Mouse (Mus musculus) midbrain, embryonic 15.5 days (tissue): Measurements from ENCODE around the gene Apbb1ip. TPM values are rescaled to one million over a fixed set of nuclear protein-coding genes. Genes with fewer than 3 reads are reported as not detected.

Experiments
- ATAC-seq: fragments of 200-750 bp; cut with Nextera tagmentation; replicated peaks from 2 replicates; pipeline ENCODE4 v1.8.0; 2017; ENCODE audit warnings: moderate TSS enrichment
- H3K27ac ChIP-seq: fragments of 300-500 bp; sonication (generic); 2 replicates; pipeline ENCODE4 v1.5.1; 2015; ENCODE audit warnings: mild to moderate bottlenecking, inconsistent platforms
- H3K27me3 ChIP-seq: fragments of 300-500 bp; sonication (generic); replicated peaks from 2 replicates; pipeline ENCODE4 v1.6.1; 2015; ENCODE audit warnings: inconsistent platforms
- H3K36me3 ChIP-seq: fragments of 300-500 bp; sonication (generic); replicated peaks from 2 replicates; pipeline ENCODE4 v1.6.1; 2015; ENCODE audit warnings: inconsistent platforms
- H3K4me1 ChIP-seq: fragments of 300-500 bp; sonication (generic); 2 replicates; pipeline ENCODE4 v1.6.1; 2015; ENCODE audit warnings: inconsistent platforms
- H3K4me2 ChIP-seq: fragments of 300-500 bp; sonication (generic); 2 replicates; pipeline ENCODE4 v1.6.1; 2015; ENCODE audit warnings: inconsistent platforms, mild to moderate bottlenecking, moderate library complexity
- H3K4me3 ChIP-seq: fragments of 300-500 bp; sonication (generic); 2 replicates; pipeline ENCODE4 v1.5.1; 2015; ENCODE audit warnings: mild to moderate bottlenecking, inconsistent platforms
- H3K9ac ChIP-seq: fragments of 300-500 bp; sonication (generic); 2 replicates; pipeline ENCODE4 v1.6.1; 2015; ENCODE audit warnings: mild to moderate bottlenecking, inconsistent platforms
- H3K9me3 ChIP-seq: fragments of 300-500 bp; sonication (generic); 2 replicates; pipeline ENCODE4 v1.6.1; 2016; ENCODE audit warnings: inconsistent platforms
- WGBS: fragments of 180-500 bp; shearing (Covaris S2); methylation state at CpG from one replicate; pipeline ENCODE4 v1.1.7; 2015; ENCODE audit warnings: mixed read lengths; 5-methylcytosine and 5-hydroxymethylcytosine counted together
- polyA plus RNA-seq: library from polyadenylated mRNA; unstranded; fragments of >200 nt; fragmentation: Nextera tagmentation; extraction: Ambion mirVana; gene quantifications from 2 replicates; pipeline ENCODE4 v1.2.1, GENCODE M21; 2015

Apbb1ip gene
- polyA plus RNA-seq = 0.71 and 0.98 TPM in 2 replicates

DNA sequence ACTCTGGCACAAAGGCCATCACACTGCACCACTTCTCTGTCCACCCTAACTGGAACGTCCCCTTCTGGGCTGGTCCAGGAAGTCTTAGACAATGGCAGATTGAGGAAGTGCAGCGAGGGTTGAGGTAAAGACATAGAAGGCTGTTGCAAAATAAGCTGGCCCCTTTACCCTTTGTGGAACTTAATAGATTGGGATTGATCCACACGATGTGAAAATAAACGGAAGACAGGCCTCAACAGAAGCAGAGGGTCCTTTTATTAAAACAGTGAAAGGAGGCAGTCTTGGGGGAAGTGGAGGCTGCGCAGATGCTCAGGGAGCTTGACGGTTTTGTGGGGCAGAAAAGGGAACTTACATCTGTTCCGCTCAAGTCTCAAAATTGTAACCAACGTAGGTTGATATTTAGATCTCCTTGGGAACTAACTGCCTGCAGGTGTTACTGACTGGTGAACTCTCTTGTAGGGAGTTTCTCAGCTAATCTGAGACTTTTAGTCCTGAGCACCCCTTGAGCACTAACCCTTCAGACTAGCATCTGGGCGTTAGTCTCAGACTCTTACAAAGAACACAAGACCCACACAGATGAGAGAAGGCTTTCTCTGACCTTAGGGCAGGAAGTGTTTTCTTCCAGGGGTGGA, at the start of gene Apbb1ip:
Apbb1ip (plus strand) TSS at position 546 of the 632 bp plus-strand sequence.
- Histone ChIP-seq H3K27ac (no peak within 1 kb of the TSS), H3K36me3 (no peaks in the 10 kb centered on the region), H3K9me3 (no peaks in the 10 kb centered on the region), H3K27me3 (peaks cover 7% of the 10 kb centered on the region; the same call in 1 of the 2 replicates), H3K4me3 (peak within 1 kb of the TSS; percentile 48), H3K4me2 (peak within 1 kb of the TSS; percentile 97), H3K4me1 (peaks cover 9% of the 10 kb centered on the region), H3K9ac (peak within 1 kb of the TSS; percentile 51)
- 20% methylated on average over 9 of the region's 9 CpGs for whole genome bisulfite sequencing
- ATAC-seq = peak; percentile 53

DNA sequence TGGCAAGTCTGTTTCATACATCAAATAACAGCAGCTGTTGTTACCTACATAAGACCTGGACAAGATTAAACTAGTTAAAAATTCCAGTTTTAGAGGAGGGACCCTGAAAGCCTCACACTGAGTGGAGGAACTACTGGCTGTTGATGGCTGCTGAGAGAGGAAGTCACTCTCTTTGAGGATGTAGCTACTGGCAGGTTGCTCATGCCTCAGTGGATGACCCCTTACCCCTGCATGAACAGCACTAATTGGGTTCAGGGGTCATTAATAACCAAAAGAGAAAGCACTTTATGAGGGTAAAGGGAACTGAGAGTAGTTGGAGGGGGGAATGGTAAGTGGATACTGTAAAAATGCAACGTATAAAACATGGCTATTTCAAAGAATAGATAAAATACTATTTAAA, 46.8 kb upstream of the Apbb1ip start:
- H3K9ac ChIP-seq = no peak overlapping the region
- H3K4me1 ChIP-seq = no peaks in the 10 kb centered on the region
- no peaks in the 10 kb centered on the region for H3K9me3 ChIP-seq
- H3K4me3 ChIP-seq = no peak overlapping the region
- H3K4me2 ChIP-seq = no peak overlapping the region
- ATAC-seq = no peak
- no peak overlapping the region for H3K27ac ChIP-seq
- H3K36me3 ChIP-seq = no peaks in the 10 kb centered on the region
- H3K27me3 ChIP-seq = no peaks in the 10 kb centered on the region
- 82% methylated on average over 1 of the region's 1 CpGs for WGBS

GRCm38 (mm10) chr2:22736134-22736533, 37.8 kb upstream of the Apbb1ip start:
- Histone ChIP-seq H3K27me3 (no peaks in the 10 kb centered on the region), H3K9ac (no peak overlapping the region), H3K27ac (no peak overlapping the region), H3K36me3 (no peaks in the 10 kb centered on the region), H3K9me3 (no peaks in the 10 kb centered on the region), H3K4me2 (no peak overlapping the region), H3K4me3 (no peak overlapping the region), H3K4me1 (no peaks in the 10 kb centered on the region)
- ATAC-seq = no peak
- 91% methylated on average over 2 of the region's 2 CpGs for WGBS

DNA sequence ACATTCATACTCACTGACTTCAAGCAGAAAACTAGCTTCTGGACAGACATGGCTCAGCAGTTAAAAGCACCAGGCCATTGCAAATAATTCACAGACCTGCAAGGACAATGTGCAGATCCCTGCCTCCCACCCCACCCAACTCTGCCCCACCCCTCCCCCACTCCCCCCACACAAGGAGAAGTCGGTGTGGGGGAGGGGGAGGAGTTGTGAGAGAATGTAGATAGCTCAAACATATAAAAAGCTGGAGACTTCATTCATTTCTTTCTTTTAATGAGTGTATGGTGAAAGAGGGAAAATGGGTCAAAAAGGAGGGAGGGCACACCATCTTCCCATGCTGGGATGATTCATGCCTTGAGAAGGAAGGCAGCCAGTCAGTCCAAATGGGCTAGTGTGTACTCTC, 34.5 kb upstream of the Apbb1ip start:
- H3K36me3 ChIP-seq = no peaks in the 10 kb centered on the region
- H3K27ac ChIP-seq = no peak overlapping the region
- H3K9me3 ChIP-seq = no peaks in the 10 kb centered on the region
- H3K4me3 ChIP-seq = no peak overlapping the region
- no peak overlapping the region for H3K4me2 ChIP-seq
- WGBS = 68% methylated on average over 1 of the region's 1 CpGs
- no peaks in the 10 kb centered on the region for H3K4me1 ChIP-seq
- no peak for ATAC-seq
- H3K27me3 ChIP-seq = no peaks in the 10 kb centered on the region
- no peak overlapping the region for H3K9ac ChIP-seq

DNA sequence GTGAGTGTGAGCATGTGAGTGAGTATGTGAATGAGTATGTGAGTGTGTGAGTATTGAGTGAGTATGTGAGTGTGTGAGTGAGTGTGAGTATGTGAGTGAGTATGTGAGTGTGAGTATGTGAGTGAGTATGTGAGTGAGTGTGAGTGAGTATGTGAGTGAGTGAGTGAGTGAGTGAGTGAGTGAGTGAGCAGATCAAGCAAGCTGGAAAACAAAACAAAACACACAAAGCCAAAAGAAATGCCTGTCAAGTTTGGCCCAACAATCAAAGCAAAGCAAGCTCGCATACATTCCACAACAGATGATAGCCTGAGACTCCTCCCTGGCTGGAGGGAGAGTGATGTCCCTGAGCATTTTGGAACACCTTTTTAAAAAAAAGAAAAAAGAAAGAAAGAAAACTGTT, 33.5 kb upstream of the Apbb1ip start:
- Histone ChIP-seq H3K4me3 (no peak overlapping the region), H3K9me3 (no peaks in the 10 kb centered on the region), H3K27me3 (no peaks in the 10 kb centered on the region), H3K4me2 (no peak overlapping the region), H3K4me1 (no peaks in the 10 kb centered on the region), H3K27ac (no peak overlapping the region), H3K36me3 (no peaks in the 10 kb centered on the region), H3K9ac (no peak overlapping the region)
- 62% methylated on average over 1 of the region's 1 CpGs for WGBS
- ATAC-seq = no peak

GRCm38 (mm10) chr2:22741222-22741621, 32.7 kb upstream of the Apbb1ip start:
- Histone ChIP-seq H3K4me1 (no peaks in the 10 kb centered on the region), H3K27ac (no peak overlapping the region), H3K9ac (no peak overlapping the region), H3K4me3 (no peak overlapping the region), H3K36me3 (no peaks in the 10 kb centered on the region), H3K9me3 (no peaks in the 10 kb centered on the region), H3K4me2 (no peak overlapping the region), H3K27me3 (no peaks in the 10 kb centered on the region)
- ATAC-seq = no peak
- WGBS = 72% methylated on average over 3 of the region's 3 CpGs

DNA sequence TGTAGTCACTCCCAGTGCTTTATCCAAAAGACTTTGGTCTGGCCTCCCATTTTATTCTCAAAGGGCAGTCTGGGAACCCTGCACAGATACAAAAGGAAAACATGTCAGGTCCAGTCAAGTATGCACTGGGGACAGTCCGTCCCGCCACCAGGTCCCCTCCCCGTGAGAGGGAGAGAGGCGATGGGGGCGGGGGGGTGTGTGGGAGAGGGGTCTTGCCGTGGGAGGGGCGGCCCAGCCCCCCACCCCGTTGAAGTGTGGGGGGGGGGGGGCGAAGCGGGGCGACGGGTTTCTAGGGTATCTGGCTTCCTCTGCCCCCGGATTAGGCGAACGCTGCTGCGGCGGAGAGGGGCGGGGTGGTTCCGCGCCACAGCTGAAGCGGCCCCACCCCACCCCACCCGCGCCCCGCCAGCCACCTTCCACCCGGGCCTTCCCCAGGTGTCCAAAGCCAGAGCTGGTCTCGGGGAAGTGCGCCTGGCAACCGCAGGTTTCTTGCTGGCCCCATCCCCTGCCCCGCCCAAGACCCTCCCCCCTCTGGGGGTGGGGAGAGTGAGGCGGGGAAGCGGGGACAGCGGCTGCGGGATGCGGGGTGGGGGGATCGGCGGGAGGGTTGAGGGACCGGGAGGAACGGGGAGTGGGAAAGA, 29.7 kb upstream of the Apbb1ip start:
- H3K36me3 ChIP-seq = no peaks in the 10 kb centered on the region
- no peaks in the 10 kb centered on the region for H3K4me1 ChIP-seq
- under 1% methylated on average over 33 of the region's 38 CpGs for WGBS
- no peaks in the 10 kb centered on the region for H3K9me3 ChIP-seq
- H3K9ac ChIP-seq = no peak overlapping the region
- no peak overlapping the region for H3K4me2 ChIP-seq
- ATAC-seq = no peak
- H3K4me3 ChIP-seq = no peak overlapping the region
- H3K27me3 ChIP-seq = no peaks in the 10 kb centered on the region
- no peak overlapping the region for H3K27ac ChIP-seq

DNA sequence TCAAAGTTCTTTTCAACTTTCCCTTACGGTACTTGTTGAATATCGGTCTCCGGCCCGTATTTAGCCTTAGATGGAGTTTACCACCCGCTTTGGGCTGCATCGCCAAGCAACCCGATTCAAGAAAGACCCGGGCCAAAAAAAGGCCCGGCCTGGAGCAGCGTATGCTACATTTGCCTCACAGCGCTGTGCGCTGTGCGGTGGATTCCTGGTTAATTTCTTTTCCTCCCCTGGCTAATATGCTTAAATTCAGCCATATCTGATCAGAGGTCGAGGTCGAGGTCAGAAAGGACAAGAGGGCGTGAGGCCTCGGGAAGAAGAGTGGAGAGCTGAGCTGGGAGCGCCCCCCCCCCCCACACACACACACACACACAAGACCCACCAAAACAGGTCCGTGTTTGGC, 29.0 kb upstream of the Apbb1ip start:
- Histone ChIP-seq H3K4me3 (no peak overlapping the region), H3K27me3 (no peaks in the 10 kb centered on the region), H3K27ac (no peak overlapping the region), H3K4me2 (no peak overlapping the region), H3K9me3 (no peaks in the 10 kb centered on the region), H3K4me1 (no peaks in the 10 kb centered on the region), H3K36me3 (no peaks in the 10 kb centered on the region), H3K9ac (no peak overlapping the region)
- WGBS = under 1% methylated on average over 19 of the region's 19 CpGs
- ATAC-seq = no peak

GRCm38 (mm10) chr2:22746785-22747184, 27.1 kb upstream of the Apbb1ip start:
- ATAC-seq = no peak
- Histone ChIP-seq H3K27me3 (no peaks in the 10 kb centered on the region), H3K4me3 (no peak overlapping the region)

GRCm38 (mm10) chr2:22747941-22748340, 26.0 kb upstream of the Apbb1ip start:
- Histone ChIP-seq H3K27me3 (no peaks in the 10 kb centered on the region), H3K4me2 (no peak overlapping the region), H3K4me1 (no peaks in the 10 kb centered on the region), H3K9me3 (no peaks in the 10 kb centered on the region), H3K27ac (no peak overlapping the region), H3K9ac (no peak overlapping the region), H3K36me3 (no peaks in the 10 kb centered on the region), H3K4me3 (no peak overlapping the region)
- ATAC-seq = no peak

More at GRCm38 (mm10) chr2:22746785-22747184, 27.1 kb upstream of the Apbb1ip start:
- no peaks in the 10 kb centered on the region for H3K4me1 ChIP-seq
- no peak overlapping the region for H3K27ac ChIP-seq
- H3K9me3 ChIP-seq = no peaks in the 10 kb centered on the region
- H3K4me2 ChIP-seq = no peak overlapping the region
- H3K9ac ChIP-seq = no peak overlapping the region
- H3K36me3 ChIP-seq = no peaks in the 10 kb centered on the region

- no peaks in the 10 kb centered on the region for H3K9me3 ChIP-seq
- H3K27me3 ChIP-seq = no peaks in the 10 kb centered on the region
- H3K9ac ChIP-seq = no peak overlapping the region
- H3K4me3 ChIP-seq = no peak overlapping the region
- WGBS = 85% methylated on average over 3 of the region's 3 CpGs
- H3K4me1 ChIP-seq = no peaks in the 10 kb centered on the region
- no peak overlapping the region for H3K27ac ChIP-seq
- ATAC-seq = no peak
- H3K36me3 ChIP-seq = no peaks in the 10 kb centered on the region
- no peak overlapping the region for H3K4me2 ChIP-seq
These were observed 24.1 kb upstream of the Apbb1ip start for GRCm38 (mm10) chr2:22749761-22750160.

- no peaks in the 10 kb centered on the region for H3K36me3 ChIP-seq
- H3K9me3 ChIP-seq = no peaks in the 10 kb centered on the region
- no peak for ATAC-seq
- no peaks in the 10 kb centered on the region for H3K4me1 ChIP-seq
- H3K4me3 ChIP-seq = no peak overlapping the region
- WGBS = 88% methylated on average over 4 of the region's 4 CpGs
- no peak overlapping the region for H3K27ac ChIP-seq
- H3K4me2 ChIP-seq = no peak overlapping the region
- no peaks in the 10 kb centered on the region for H3K27me3 ChIP-seq
- no peak overlapping the region for H3K9ac ChIP-seq
These were observed 21.4 kb upstream of the Apbb1ip start for GRCm38 (mm10) chr2:22752492-22752891.

GRCm38 (mm10) chr2:22753461-22754075, 20.3 kb upstream of the Apbb1ip start:
- H3K9me3 ChIP-seq = no peaks in the 10 kb centered on the region
- no peak overlapping the region for H3K27ac ChIP-seq
- no peaks in the 10 kb centered on the region for H3K36me3 ChIP-seq
- no peaks in the 10 kb centered on the region for H3K4me1 ChIP-seq
- H3K9ac ChIP-seq = no peak overlapping the region
- WGBS = 60% methylated on average over 2 of the region's 2 CpGs
- H3K4me3 ChIP-seq = no peak overlapping the region
- no peaks in the 10 kb centered on the region for H3K27me3 ChIP-seq
- no peak overlapping the region for H3K4me2 ChIP-seq
- no peak for ATAC-seq
